Mouse (Mus musculus) forelimb bud, embryonic 11.5 days (tissue): ENCODE data around the gene Lasp1.
"Not testable (repeated sequence)": the region's sequence is repeated elsewhere in the genome, so short reads cannot be mapped to it uniquely, and the experiment has no call there.

ENCODE experiments used
- DNase-seq: peaks from one replicate; pipeline ENCODE4 v3.0.0-alpha.2; 2012; ENCODE audit warnings: low read depth, low spot score

Lasp1 gene

DNA sequence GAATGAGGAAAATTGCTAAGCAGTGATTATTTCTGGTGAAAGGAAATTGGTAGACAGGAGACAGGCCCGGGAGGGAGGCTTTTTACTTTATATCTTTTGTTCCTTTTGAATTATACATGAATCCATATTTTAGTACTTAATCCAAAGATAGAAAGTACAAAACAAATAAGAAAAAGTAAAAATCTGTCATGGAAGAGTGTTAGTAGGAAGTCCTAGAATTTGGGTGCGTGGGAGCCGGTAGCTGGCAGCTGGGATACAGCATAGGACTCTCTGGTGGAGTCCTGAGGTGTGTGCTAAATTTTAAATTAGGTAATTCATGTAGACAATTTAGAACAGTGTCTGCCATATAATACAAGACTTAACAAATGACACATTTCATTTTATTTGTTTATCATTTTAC lies 68.8 kb downstream of the Lasp1 start:
- DNase-seq = no peak

- not testable (repeated sequence) for DNase-seq
Measured at GRCm38 (mm10) chr11:97872378-97872777, 73.6 kb downstream of the Lasp1 start.

GRCm38 (mm10) chr11:97874396-97874795 lies 75.6 kb downstream of the Lasp1 start:
- no peak for DNase-seq

- peak; percentile 85 for DNase-seq
Measured at GRCm38 (mm10) chr11:97877341-97877740, 78.5 kb downstream of the Lasp1 start.

DNA sequence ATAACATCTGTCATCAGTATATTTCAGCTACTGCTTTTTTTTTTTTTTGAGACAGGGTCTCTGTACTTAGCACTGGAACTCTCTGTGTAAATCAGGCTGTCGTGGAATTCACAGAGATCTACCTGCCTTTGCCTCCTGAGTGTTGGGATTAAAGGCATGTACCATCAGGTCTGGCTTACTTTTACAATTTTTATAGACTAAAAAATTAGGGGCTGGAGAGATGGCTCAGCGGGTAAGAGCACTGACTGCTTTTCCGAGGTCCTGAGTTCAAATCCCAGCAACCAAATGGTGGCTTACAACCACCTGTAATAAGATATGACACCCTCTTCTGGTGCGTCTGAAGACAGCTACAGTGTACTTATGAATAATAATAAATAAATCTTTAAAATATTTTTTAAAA lies 81.6 kb downstream of the Lasp1 start:
- DNase-seq = no peak

GRCm38 (mm10) chr11:97883542-97883917 lies 84.7 kb downstream of the Lasp1 start:
- DNase-seq = peak; percentile 67

DNA sequence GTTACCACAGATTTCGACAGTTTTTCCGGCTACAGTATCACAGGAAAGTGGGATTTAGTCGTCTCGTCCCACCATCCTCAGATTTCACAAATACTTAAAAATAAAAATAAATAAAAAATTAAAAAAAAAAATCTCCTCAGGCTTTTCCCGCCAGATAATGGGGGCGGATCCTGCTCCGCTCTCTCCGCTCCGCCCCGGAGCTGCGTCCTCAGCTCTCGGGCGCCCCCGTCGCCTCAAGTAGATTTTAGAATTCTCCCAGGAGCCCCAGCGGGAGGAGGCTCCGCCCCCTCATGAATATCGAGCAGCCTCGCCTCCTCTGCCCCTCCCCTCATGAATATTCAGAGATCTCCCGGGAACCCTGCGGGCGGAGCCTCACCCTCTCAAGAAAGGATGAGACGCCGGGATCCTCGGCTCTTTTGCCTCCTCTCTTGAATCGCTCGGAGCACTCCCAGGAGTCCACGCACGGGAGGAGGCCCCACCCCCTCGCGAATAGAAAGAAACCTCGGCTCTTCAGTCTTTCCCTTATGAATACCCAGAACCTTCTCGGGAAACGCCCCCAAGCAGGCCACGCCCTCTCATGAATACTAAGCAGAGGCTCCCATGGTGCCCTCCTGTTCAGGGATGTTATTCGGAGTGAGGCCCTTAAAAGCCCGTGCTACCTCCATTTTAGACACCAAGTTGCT lies 85.3 kb downstream of the Lasp1 start, which contains the start of gene Fbxo47:
Gene Fbxo47, minus strand, starts transcription at position 237 of the 683 bp plus-strand sequence.
- peak; percentile 98 for DNase-seq

DNA sequence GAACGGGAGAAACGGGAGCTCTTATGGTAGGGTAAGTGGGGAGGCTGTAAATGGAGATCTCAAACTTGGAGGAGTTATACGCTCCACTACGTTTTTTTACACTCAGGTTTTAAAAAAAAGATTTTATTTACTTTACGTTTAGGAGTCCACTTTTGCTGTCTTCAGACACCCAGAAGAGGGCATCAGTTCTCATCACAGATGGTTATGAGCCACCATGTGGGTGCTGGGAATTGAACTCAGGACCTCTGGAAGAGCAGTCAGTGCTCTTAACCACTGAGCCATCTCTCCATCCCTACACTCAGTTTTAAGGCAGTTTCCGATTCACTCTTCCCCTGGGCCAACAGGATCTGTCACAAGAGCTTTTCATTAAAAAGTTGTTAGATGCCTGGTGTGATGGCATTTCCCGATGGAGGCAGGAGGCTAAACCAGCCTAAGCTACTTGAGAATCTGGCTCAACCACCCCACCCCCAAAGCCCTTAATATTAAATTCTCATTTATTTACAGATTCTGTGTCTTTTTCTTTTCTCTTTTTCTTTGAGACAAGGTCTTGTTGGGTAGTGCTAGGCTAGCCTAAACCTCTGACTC lies 85.9 kb downstream of the Lasp1 start:
- no peak for DNase-seq

- no peak for DNase-seq
Measured at GRCm38 (mm10) chr11:97885296-97885915, 86.6 kb downstream of the Lasp1 start.
